Mouse (Mus musculus): ENCODE measurements around the gene Chrm4.

The Chrm4 gene

GRCm38 (mm10) chr2:91926949-91927348 lies at the start of gene Chrm4:
Chrm4 (plus strand) TSS chr2:91927249.
- no peak for DNase-seq

- no peak for DNase-seq
Measured at GRCm38 (mm10) chr2:91878387-91879180, 48.5 kb upstream of the Chrm4 start.

DNA sequence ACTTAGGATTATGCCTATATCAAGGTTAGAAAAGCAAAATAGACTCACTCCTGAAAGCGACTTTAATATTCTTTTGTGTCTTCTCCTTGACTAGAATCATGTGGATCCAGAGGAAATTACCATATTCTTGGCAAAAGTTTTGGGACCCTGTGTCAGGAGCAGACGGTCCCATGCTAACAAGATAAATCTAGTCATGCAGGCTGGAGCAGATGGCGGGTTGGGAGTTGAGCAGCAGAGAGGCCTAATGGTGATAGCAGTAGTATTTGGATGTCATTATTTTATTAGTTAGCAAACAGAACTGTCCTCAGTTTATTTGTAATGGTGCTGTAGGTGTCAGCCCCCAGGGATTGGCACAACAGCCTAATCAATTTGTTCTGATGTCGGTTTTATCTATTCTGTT lies 43.1 kb upstream of the Chrm4 start:
- no peak for DNase-seq

DNA sequence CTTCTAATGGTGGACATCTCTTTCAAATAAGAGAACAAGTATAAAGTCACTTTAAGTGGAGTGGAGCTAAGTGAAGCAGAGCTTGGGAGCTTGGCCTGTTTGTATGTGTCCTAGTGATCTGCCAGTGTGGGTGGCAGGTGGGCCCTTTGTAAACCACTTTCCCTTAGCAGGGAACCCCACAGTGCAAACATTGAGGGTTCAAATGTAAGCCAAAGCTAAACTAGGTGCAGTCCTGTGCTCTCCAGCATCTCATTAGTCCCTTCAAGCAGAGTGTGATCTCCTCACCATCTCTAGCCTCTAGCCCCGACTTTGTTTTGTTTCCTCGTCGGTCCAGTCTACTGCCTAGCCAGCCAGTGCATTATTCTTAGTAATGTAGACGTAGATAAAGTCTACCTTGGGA lies 42.4 kb upstream of the Chrm4 start:
- no peak for DNase-seq

DNA sequence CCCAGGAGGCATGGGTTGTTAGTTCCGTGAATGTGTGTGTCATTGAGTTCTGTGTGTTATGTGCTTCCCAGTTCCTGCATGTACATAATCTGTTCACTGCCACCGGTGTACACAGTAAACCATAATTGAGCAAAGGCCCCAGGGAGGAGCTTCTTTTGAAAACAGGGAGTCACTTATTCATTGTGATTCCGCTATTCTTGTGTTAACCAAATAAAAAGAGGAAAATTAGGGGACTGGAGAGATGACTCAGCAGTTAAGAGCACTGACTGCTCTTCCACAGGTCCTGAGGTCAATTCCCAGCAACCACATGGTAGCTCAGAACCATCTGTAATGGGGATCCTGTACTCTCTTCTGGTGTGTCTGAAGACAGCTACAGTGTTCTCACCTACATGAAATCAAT lies 32.3 kb upstream of the Chrm4 start:
- DNase-seq, result no peak

DNA sequence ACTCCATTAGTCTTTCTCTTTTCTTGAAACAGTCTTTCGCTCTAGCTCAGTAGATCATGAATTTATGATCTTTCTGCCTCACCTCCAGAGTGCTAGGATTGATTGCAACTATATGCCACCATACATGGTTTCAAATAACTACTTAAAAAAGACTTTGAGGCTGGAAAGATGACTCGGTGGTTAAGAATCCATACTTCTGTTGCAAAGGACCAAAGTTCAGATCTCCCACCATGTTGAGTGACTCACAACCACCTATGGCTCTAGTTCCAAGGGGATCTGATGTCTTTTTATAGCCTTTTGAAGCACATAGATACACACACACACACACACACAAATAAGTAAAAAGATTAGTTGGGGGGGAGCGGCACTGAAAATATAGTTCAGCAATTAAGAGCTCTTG lies 31.6 kb upstream of the Chrm4 start:
- DNase-seq, result no peak

- DNase-seq, result no peak
Measured at GRCm38 (mm10) chr2:91897968-91898367, 29.1 kb upstream of the Chrm4 start.

- DNase-seq, result no peak
Measured at GRCm38 (mm10) chr2:91899141-91899540, 27.9 kb upstream of the Chrm4 start.

DNA sequence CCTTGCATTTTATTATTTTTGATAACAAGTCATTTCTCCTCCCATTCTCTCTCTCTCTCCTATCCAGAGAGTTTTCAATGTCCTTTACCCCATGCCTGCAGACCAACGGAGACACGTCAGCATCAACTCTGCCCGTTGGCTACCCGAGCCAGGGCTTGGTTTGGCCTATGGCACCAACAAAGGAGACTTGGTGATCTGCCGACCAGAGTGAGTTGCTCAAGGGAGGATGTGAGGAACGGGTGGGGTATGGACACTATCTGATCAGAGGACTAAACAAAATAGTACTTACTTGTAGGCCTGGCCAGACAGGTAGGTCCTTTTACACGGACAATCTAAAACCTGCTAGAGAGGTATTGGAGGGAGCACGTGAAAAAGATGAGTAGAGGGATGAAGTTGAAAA lies 26.6 kb upstream of the Chrm4 start:
- no peak for DNase-seq

GRCm38 (mm10) chr2:91902336-91902735 lies 24.7 kb upstream of the Chrm4 start:
- no peak for DNase-seq

- DNase-seq, result no peak
Measured at GRCm38 (mm10) chr2:91903171-91903925, 23.7 kb upstream of the Chrm4 start.

GRCm38 (mm10) chr2:91904618-91905307 lies 22.3 kb upstream of the Chrm4 start:
- no peak for DNase-seq

DNA sequence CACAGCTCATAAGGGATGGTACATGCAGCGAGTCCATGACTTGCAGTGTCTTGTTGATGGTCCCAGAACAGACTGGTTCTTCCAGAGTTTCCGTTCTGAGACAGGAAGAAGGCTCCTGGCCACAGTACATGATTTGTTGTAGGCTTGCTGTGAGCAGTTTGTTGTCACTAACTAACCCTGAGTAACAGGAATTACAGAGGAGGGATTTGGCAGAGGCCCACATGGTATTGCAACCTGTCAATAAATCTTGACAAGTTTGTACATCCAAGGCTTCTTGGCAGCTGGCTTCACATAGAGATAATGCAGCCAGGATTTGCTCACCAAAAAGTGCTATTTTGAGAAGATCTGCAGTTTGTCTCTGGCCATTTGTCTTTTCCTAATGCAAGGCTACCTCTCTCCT lies 20.9 kb upstream of the Chrm4 start:
- DNase-seq, result no peak

DNA sequence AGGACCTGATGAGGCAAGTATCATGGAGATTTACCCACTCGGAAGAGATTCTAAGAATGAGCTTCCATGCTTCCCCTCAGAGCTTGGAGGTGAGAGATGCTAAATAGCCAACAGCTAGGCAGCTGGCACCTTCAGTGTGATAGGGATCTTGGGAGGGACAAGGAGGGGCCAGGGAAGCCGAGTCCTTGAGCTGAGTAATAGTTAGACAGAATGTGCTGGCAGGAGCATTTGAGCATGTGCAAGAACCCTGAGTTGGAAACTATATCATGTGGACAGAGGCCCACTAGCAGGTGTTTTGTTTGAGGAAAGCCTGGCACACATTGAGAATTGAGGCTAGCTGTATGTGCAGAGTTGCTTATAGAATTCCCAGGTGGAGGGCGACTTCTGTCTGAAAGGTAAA lies 14.4 kb upstream of the Chrm4 start:
- DNase-seq, result no peak

GRCm38 (mm10) chr2:91913328-91914110 lies 13.5 kb upstream of the Chrm4 start:
- DNase-seq, result no peak

DNA sequence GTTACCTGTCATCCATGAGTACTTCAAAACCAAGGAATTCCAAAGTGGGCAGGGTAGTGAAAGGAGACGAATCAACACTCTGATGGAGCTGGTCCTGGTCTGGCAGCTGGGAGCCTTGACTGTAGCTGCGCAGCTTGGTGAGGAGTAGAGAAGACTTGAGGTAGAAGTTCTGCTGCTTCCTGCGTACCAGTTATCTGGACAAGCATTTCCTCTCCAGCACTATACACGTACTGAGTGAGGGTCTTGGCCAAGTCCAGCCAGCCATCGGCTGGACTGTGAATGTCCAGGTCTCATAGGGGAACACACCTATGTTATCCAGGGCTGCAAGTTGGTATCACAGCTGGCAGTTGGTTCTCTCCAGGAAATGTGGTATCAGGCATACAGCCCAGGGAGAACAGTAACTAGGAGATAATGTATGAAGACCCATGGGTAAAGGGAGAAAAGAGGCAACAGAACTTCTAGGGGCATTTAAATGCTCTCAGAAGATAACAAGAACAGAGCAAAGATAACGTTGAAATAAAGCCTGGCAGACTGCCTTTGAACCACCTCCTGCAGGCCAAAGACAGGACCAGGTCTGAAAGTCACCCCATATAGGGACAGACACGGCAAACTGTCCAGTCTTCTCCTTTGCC lies 10.6 kb upstream of the Chrm4 start:
- no peak for DNase-seq

GRCm38 (mm10) chr2:91917096-91917495 lies 10.0 kb upstream of the Chrm4 start:
- DNase-seq, result no peak

DNA sequence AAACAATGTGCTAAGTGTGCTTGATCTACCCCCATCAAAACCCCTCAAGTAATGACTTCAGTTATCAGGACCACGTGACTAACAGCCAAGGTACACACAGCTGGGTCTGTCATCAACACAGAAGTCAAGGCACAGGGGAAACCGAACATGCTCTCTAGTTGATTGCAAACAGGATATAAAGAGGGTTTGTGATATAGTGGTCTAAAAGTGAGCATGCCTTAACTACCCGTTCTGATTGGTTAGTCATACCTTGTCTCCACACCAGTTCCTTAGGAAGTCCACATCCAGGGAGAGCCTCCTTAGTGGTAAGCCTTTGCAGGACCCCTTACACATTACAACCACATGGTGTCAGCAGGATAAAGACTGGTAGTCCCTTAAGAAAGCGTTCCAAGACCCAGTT lies 6.9 kb upstream of the Chrm4 start:
- no peak for DNase-seq

GRCm38 (mm10) chr2:91921181-91921789 lies 5.8 kb upstream of the Chrm4 start:
- DNase-seq, result peak; percentile 54

GRCm38 (mm10) chr2:91921790-91922570 lies 5.1 kb upstream of the Chrm4 start:
- DNase-seq, result peak; percentile 76

All from thymus, postnatal 25 days (tissue).